Mouse (Mus musculus): ENCODE data around the gene Llgl2. TPM values are rescaled to one million over a fixed set of nuclear protein-coding genes. Genes with fewer than 3 reads are reported as not detected.

The Llgl2 gene
- total RNA-seq (2023) = 1 to 10 TPM; 2.8 to 3.5 TPM

DNA sequence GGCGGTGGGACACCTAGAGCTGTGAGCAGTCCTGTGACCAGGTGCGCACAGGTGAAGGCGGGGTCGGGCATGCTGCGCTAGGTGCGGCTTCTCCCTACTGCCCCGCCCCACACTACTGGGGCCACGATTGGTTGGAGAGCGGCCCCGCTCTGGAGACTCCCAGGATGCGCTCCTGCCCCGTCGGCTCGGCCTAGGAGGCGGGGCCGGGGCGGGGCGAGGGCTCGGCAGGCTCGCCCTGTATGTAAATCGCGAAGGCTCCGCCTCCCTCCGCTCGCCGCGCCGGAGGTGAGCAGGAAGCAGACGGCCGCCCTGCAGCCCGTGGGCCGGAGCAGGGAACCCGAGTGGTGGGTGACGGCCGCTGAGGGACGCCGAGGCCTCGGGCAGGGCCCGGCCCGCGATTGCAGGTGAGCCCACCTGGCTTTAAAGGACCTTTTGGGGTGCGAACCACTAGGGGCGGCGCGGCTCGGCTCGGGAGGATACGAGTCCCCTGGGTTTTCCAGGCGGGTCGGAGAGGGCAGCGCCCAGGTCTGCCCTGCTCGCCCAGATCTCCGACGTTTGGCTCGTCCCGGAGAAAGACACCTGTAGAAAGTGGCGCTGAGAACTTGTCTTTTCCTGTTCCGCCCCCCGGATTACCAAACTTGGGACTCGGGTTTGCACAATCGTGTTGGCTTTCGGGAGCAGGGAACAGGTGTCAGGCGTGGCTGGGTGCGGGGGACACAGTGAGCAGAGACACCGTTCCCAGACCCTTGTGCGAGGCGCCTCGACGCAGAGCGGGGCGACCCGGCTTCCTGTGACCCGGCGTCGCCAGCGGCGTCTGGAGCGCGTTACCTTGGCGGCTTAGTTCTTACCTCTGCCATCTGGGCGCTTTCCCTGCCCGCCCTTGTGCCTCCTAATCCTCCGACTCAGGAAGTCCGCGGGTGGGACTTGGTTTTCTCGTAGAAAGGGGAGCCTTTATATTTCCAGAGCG, at the start of gene Llgl2:
Llgl2 (plus strand) TSS at position 276 of the 967 bp plus-strand sequence.

DNA sequence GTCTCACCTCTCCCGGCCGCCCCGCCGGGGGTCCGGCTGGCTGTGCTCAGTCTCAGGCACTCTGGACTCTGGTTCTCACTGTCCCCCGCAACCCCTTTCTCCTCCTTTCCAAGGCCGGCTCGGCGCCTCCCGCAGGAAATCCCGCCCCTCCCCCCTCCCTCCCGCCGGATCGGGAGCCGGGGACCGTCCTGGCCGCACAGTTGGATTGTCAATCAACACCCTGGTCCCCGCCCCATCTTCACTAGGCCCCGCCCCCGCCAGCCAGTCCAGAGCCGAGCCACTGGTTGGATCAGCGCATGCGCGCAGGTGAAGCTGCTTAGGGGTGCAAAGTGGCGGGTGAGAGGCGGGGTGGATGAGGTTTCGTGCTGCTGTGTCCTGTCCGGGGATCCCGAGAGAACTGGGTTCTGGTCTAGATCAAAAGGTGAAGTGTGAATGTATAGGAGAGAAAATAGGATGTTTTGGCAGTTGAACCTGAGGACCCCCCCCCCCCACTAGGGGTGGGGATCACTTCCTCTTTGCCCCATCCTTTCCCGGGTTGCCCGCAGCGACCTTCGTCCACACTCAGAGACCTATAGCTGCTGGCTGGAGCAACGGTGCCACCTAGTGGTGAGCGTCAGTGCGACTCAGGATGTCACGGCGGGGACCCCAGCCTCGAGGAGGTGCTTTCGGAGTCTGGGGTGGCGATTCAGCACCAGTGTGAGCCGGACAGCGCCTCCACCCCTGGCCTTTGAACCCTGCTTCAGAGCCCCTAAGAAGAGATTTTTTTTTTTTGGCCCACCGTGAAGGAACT, 10.1 kb upstream of the Llgl2 start, which contains the start of gene Caskin2:
Caskin2 (minus strand) TSS at position 133 of the 790 bp plus-strand sequence.

DNA sequence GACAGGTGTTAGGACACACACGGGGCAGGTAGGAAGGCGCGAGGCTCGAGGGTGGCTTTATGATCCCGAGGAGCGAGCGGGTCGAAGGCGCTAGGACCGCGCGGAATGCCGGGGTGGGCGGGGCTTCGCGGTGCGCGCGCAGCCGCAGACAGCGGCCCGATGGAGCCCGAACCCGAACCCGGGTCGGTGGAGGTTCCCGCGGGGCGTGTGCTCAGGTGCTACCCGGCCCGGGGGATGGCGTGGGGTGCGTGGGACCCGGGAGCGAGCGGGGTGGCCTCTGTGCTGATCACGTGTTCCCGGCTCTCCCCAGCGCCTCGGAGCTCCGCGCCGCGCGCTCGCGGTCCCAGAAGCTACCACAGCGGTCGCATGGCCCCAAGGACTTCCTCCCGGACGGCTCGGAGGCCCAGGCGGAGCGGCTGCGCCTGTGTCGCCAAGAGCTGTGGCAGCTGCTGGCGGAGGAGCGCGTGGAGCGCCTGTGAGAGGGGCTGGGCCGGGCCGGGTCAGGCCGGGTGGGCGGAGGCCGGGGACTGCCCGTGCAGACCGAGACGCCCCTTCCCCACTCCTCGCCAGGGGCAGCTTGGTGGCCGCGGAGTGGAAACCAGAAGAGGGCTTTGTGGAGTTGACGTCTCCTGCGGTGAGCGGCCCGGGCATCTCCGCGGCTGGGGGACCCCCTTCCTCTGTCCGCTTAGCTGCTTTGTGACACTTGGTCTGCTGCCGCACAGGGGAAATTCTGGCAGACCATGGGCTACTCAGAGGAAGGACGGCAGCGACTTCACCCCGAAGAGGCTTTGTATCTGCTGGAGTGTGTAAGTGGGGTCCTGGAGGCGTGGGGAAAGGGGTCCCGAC, 9.0 kb upstream of the Llgl2 start, which contains the start of gene Tsen54:
Tsen54 (plus strand) TSS at position 120 of the 846 bp plus-strand sequence.

DNA sequence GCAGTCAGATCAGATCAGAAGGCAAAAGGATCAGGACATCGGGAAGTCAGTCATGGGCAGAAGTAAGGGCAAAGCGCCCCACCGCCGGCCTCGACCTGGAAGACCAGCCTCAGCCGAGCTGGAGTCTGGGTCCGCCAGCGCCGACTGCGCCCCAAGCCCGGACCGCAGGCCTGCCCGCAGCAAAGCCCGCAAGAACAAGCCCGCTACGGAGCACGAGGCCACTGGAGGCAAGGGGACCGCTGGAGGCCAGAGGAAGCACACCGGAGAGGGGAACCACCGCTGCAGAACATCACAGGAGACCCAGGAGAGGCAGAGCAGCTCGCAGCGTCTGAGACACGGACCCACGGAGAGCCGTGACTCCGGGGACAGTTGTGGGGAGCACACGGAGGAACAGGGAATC, 34.5 kb downstream of the Llgl2 start, which contains the start of gene Myo15b:
Myo15b (plus strand) TSS at position 53 of the 400 bp plus-strand sequence.

DNA sequence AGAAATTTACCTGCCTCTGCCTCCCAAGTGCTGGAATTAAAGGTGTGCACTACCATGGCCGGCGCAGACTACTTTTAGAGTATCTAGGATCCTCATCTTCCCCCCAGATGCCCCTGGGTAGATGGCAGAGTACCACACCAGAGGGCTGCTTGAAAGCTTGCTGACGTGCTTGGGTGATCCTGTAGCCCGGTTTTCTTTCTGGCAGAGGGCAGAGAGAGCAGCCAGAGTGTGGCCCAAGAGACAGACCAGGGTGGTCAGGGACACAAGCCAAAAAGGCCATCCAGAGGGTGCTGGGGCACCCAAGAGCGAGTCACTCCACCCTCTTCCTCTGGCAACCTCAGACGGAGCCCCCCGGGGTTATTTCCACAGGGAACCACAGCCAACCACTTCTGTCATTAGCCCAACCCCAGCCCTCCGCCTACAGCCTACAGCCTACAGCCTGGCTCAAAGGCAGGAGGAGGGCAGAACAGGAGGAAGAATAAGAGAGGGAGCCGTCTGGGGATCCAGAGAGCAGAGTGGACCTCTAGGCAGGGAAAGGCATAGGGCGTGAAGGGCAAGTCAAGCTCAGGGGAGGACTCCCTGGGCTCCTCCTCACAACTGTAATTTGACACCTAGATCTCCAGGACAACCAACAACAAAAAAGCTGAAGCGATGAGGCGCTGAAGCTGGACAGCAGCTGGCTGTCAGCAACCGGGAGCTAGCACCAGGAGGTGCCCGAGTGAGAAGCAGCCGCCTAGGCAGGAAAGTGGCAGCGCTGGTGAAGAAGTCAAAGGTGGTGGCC, 75.8 kb downstream of the Llgl2 start, which contains the start of gene Smim5:
Smim5 (plus strand) TSS at position 481 of the 781 bp plus-strand sequence.

Other genes with a start within 250 kb of the Llgl2 start
- 10 to 100 TPM; 11.0 to 19.1 TPM for gene Mrps7, start 220.1 kb upstream of the Llgl2 start, total RNA-seq (2023)
- gene Gga3, start 220.0 kb upstream of the Llgl2 start, total RNA-seq (2023) = 10 to 100 TPM; 45.3 to 59.9 TPM
- 10 to 100 TPM; 20.5 to 21.7 TPM for gene Mif4gd, start 211.1 kb upstream of the Llgl2 start, total RNA-seq (2023)
- 10 to 100 TPM in 1 of 2 experiments, 1 to 10 TPM in 1; 10.0 to 11.4 TPM for gene Slc25a19, start 195.8 kb upstream of the Llgl2 start, total RNA-seq (2023)
- gene Grb2, start 115.5 kb upstream of the Llgl2 start, total RNA-seq (2023) = 100 to 1,000 TPM; 206 to 211 TPM
- gene Tmem94, start 58.6 kb upstream of the Llgl2 start, total RNA-seq (2023) = 10 to 100 TPM; 39.2 to 46.9 TPM
- 1 to 10 TPM; 1.6 to 2.2 TPM for gene Caskin2, start 10.4 kb upstream of the Llgl2 start, total RNA-seq (2023)
- gene Tsen54, start 9.3 kb upstream of the Llgl2 start, total RNA-seq (2023) = 1 to 10 TPM; 4.3 to 6.6 TPM
- gene Myo15b, start 34.4 kb downstream of the Llgl2 start, total RNA-seq (2023) = 1 to 10 TPM; 1.2 to 2.1 TPM
- 10 to 100 TPM; 62.1 to 64.5 TPM for gene Smim5, start 75.9 kb downstream of the Llgl2 start, total RNA-seq (2023)
- gene Smim6, start 88.0 kb downstream of the Llgl2 start, total RNA-seq (2023) = 1 to 10 TPM; 6.0 to 6.3 TPM
- 10 to 100 TPM; 24.2 to 28.0 TPM for gene Sap30bp, start 109.2 kb downstream of the Llgl2 start, total RNA-seq (2023)
- gene Recql5, start 109.4 kb downstream of the Llgl2 start, total RNA-seq (2023) = 10 to 100 TPM; 26.4 to 28.9 TPM
- under 1 TPM; 0.07 to 0.09 TPM for gene Itgb4, start 150.7 kb downstream of the Llgl2 start, total RNA-seq (2023)
- 1 to 10 TPM; 7.2 to 7.7 TPM for gene Galk1, start 188.7 kb downstream of the Llgl2 start, total RNA-seq (2023)
- 1,000 to 10,000 TPM; 3,921 to 4,178 TPM for gene H3f3b, start 203.9 kb downstream of the Llgl2 start, total RNA-seq (2023)
- 10 to 100 TPM; 20.9 to 23.4 TPM for gene Unk, start 206.3 kb downstream of the Llgl2 start, total RNA-seq (2023)